Mouse (Mus musculus): ENCODE measurements around the gene Hnf4a. TPM values are rescaled to one million over a fixed set of nuclear protein-coding genes. Genes with fewer than 3 reads are reported as not detected.

Hnf4a gene
- total and polyA plus RNA-seq, 3 experiments = 0.39 to 1.1 TPM; not detected in 1

- Histone ChIP-seq H3K79me2 (ENCODE audit: control insufficient read depth, insufficient read depth, low read length, poor library complexity) (no peaks in the 10 kb centered on the region), H3K27ac (ENCODE audit: control insufficient read depth, low read depth, low read length) (no peak overlapping the region), H3K36me3 (ENCODE audit: control insufficient read depth in 1 of 2, insufficient read depth in 2 of 2, low read length in 2 of 2) (peaks cover 0 to 5% of the 10 kb centered on the region in 2 experiments; a peak in 2 of 4 replicates), H3K9ac (ENCODE audit: control insufficient read depth, low read depth, low read length, poor library complexity, severe bottlenecking) (no peak overlapping the region), H3K27me3 (ENCODE audit: control insufficient read depth in 1 of 2, insufficient read depth in 2 of 2, low read length in 2 of 2) (no peaks in the 10 kb centered on the region; a peak in 2 of 4 replicates), H3K9me3 (replicated peaks; ENCODE audit: insufficient read depth, low read length) (no peaks in the 10 kb centered on the region), H3K4me1 (ENCODE audit: control insufficient read depth in 1 of 2, insufficient read depth in 2 of 2, low read length in 2 of 2) (peaks cover 5 to 15% of the 10 kb centered on the region in 2 experiments; a peak in 3 of 4 replicates), H3K4me3 (ENCODE audit: control insufficient read depth in 1 of 2, insufficient read depth in 1 of 2, low read depth in 2 of 2, low read length in 2 of 2) (no peak overlapping the region)
- DNase-seq (ENCODE audit: low read depth, low spot score) = no peak
- no peak for TF ChIP-seq KAT2A (conservative IDR thresholded peaks at IDR 0.05; ENCODE audit: low read depth, low read length)
- no peak for TF ChIP-seq NRF1 (IDR thresholded peaks at IDR 0.05; ENCODE audit: insufficient read depth, low read depth, low read length, poor library complexity, severe bottlenecking)
Measured at GRCm38 (mm10) chr2:163539321-163540040, 32.9 kb downstream of the Hnf4a start.

GRCm38 (mm10) chr2:163540231-163541117, 33.9 kb downstream of the Hnf4a start:
- Histone ChIP-seq H3K27me3 (ENCODE audit: control insufficient read depth in 1 of 2, insufficient read depth in 2 of 2, low read length in 2 of 2) (no peaks in the 10 kb centered on the region; a peak in 2 of 4 replicates), H3K9me3 (replicated peaks; ENCODE audit: insufficient read depth, low read length) (no peaks in the 10 kb centered on the region), H3K4me1 (ENCODE audit: control insufficient read depth in 1 of 2, insufficient read depth in 2 of 2, low read length in 2 of 2) (peaks cover 4 to 15% of the 10 kb centered on the region in 2 experiments; a peak in 3 of 4 replicates), H3K9ac (ENCODE audit: control insufficient read depth, low read depth, low read length, poor library complexity, severe bottlenecking) (no peak overlapping the region), H3K27ac (ENCODE audit: control insufficient read depth, low read depth, low read length) (no peak overlapping the region), H3K36me3 (ENCODE audit: control insufficient read depth in 1 of 2, insufficient read depth in 2 of 2, low read length in 2 of 2) (peaks cover 0 to 5% of the 10 kb centered on the region in 2 experiments; a peak in 2 of 4 replicates), H3K4me3 (ENCODE audit: control insufficient read depth in 1 of 2, insufficient read depth in 1 of 2, low read depth in 2 of 2, low read length in 2 of 2) (no peak overlapping the region), H3K79me2 (ENCODE audit: control insufficient read depth, insufficient read depth, low read length, poor library complexity) (no peaks in the 10 kb centered on the region)
- 0 out of 2 replicates have a peak, but pooled peaks have one; percentile 9 for TF ChIP-seq GATA1 (IDR thresholded peaks at IDR 0.05; ENCODE audit: low read depth, low read length)
- TF ChIP-seq POLR2AphosphoS2 (IDR thresholded peaks at IDR 0.05; ENCODE audit: low read length) = no peak
- 0 out of 4 replicates have a peak, but pooled peaks of 1 of the 2 experiments have one; percentile 9 for TF ChIP-seq EP300 (IDR thresholded peaks at IDR 0.05; ENCODE audit: low read depth in 1 of 2, low read length in 2 of 2)
- no peak for DNase-seq (ENCODE audit: low read depth, low spot score)

- Histone ChIP-seq H3K27ac (ENCODE audit: control insufficient read depth, low read depth, low read length) (no peak overlapping the region), H3K4me1 (ENCODE audit: control insufficient read depth in 1 of 2, insufficient read depth in 2 of 2, low read length in 2 of 2) (peaks cover 0 to 7% of the 10 kb centered on the region in 2 experiments; a peak in 2 of 4 replicates), H3K4me3 (ENCODE audit: control insufficient read depth in 1 of 2, insufficient read depth in 1 of 2, low read depth in 2 of 2, low read length in 2 of 2) (no peak overlapping the region), H3K9me3 (replicated peaks; ENCODE audit: insufficient read depth, low read length) (no peaks in the 10 kb centered on the region), H3K36me3 (ENCODE audit: control insufficient read depth in 1 of 2, insufficient read depth in 2 of 2, low read length in 2 of 2) (no peaks in the 10 kb centered on the region), H3K27me3 (ENCODE audit: control insufficient read depth in 1 of 2, insufficient read depth in 2 of 2, low read length in 2 of 2) (no peaks in the 10 kb centered on the region; a peak in 2 of 4 replicates), H3K9ac (ENCODE audit: control insufficient read depth, low read depth, low read length, poor library complexity, severe bottlenecking) (no peak overlapping the region), H3K79me2 (ENCODE audit: control insufficient read depth, insufficient read depth, low read length, poor library complexity) (no peaks in the 10 kb centered on the region)
- no peak for TF ChIP-seq UBTF (IDR thresholded peaks at IDR 0.05; ENCODE audit: borderline replicate concordance, insufficient read depth, low read depth, low read length)
- TF ChIP-seq NELFE (IDR thresholded peaks at IDR 0.05; ENCODE audit: low read depth, low read length) = no peak
- TF ChIP-seq TCF12 (IDR thresholded peaks at IDR 0.05; ENCODE audit: low read depth, low read length) = no peak
- TF ChIP-seq POLR2AphosphoS2 (IDR thresholded peaks at IDR 0.05; ENCODE audit: low read length) = no peak
- TF ChIP-seq EP300 (IDR thresholded peaks at IDR 0.05; ENCODE audit: low read depth in 1 of 2, low read length in 2 of 2) = no peak
- TF ChIP-seq USF2 (IDR thresholded peaks at IDR 0.05; ENCODE audit: borderline replicate concordance in 1 of 2, insufficient read depth in 1 of 2, low read depth in 1 of 2, low read length in 2 of 2) = no peak
- TF ChIP-seq USF1 (IDR thresholded peaks at IDR 0.05; ENCODE audit: low read depth, low read length) = no peak
- no peak for TF ChIP-seq RCOR1 (IDR thresholded peaks at IDR 0.05; ENCODE audit: low read depth, low read length)
- TF ChIP-seq ETS1 (IDR thresholded peaks at IDR 0.05; ENCODE audit: low read depth, low read length) = no peak
- no peak for TF ChIP-seq BHLHE40 (IDR thresholded peaks at IDR 0.05; ENCODE audit: borderline replicate concordance, low read depth, low read length)
- no peak for TF ChIP-seq NRF1 (IDR thresholded peaks at IDR 0.05; ENCODE audit: insufficient read depth, low read depth, low read length, poor library complexity, severe bottlenecking)
- TF ChIP-seq SMC3 (IDR thresholded peaks at IDR 0.05; ENCODE audit: low read depth, low read length) = no peak
- TF ChIP-seq POLR2A (IDR thresholded peaks at IDR 0.05; ENCODE audit: control insufficient read depth in 1 of 2, insufficient read depth in 1 of 2, low read depth in 1 of 2, low read length in 2 of 2, poor library complexity in 1 of 2) = no peak
- TF ChIP-seq SIN3A (IDR thresholded peaks at IDR 0.05; ENCODE audit: low read length) = no peak
- TF ChIP-seq MAX (IDR thresholded peaks at IDR 0.05; ENCODE audit: low read length) = no peak
- DNase-seq (ENCODE audit: low read depth, low spot score) = no peak
Measured at GRCm38 (mm10) chr2:163541568-163542182, 35.1 kb downstream of the Hnf4a start.

Data from MEL (cell line).